Mouse (Mus musculus) retina, embryonic 14.5 days (tissue): ENCODE measurements around the gene Misp.
A peak's percentile ranks its signal among the peaks of the same experiment; 100 is the strongest.

Experiments
- DNase-seq: peaks from one replicate; pipeline ENCODE4 v3.0.0-alpha.2; 2015; ENCODE audit warnings: low spot score

Gene Misp

GRCm38 (mm10) chr10:79873715-79874289 lies 53.0 kb downstream of the Misp start:
- DNase-seq: no peak

- peak; percentile 85 for DNase-seq
Observed at GRCm38 (mm10) chr10:79874290-79874862, 53.6 kb downstream of the Misp start, which contains the start of the genes Prtn3 and Plppr3. Gene Prtn3 (plus strand): TSS chr10:79874476. Gene Plppr3 (minus strand): TSS chr10:79874634.

- DNase-seq: no peak
Observed at GRCm38 (mm10) chr10:79877174-79877573, 56.4 kb downstream of the Misp start.

- DNase-seq: no peak
Observed at GRCm38 (mm10) chr10:79877757-79878156, 57.0 kb downstream of the Misp start.

GRCm38 (mm10) chr10:79879527-79879926 lies 58.7 kb downstream of the Misp start:
- DNase-seq: no peak
